Mouse (Mus musculus): ENCODE results near the gene Gm3453.
"Not testable (repeated sequence)": the region's sequence is repeated elsewhere in the genome, so short reads cannot be mapped to it uniquely, and the experiment has no call there.

Gene Gm3453

GRCm38 (mm10) chr14:5979037-5979436 is at the start of gene Gm3453:
Gm3453 (minus strand) TSS chr14:5979137.
- not testable (repeated sequence) for DNase-seq (ENCODE audit: low spot score)

GRCm38 (mm10) chr14:5987136-5987535 is 8.2 kb upstream of the Gm3453 start:
- DNase-seq (ENCODE audit: low spot score) = peak; percentile 4

- not testable (repeated sequence) for DNase-seq (ENCODE audit: low spot score)
Observed at GRCm38 (mm10) chr14:5962441-5962840, 16.5 kb downstream of the Gm3453 start.

- peak; percentile 3 for DNase-seq (ENCODE audit: low spot score)
Observed at GRCm38 (mm10) chr14:5961635-5962034, 17.3 kb downstream of the Gm3453 start, which contains the start of gene Gm3248. Gm3248 (minus strand) TSS chr14:5961745.

GRCm38 (mm10) chr14:5961102-5961501 is 17.8 kb downstream of the Gm3453 start:
- DNase-seq (ENCODE audit: low spot score) = not testable (repeated sequence)

GRCm38 (mm10) chr14:5960479-5960878 is 18.5 kb downstream of the Gm3453 start:
- DNase-seq (ENCODE audit: low spot score) = not testable (repeated sequence)

- DNase-seq (ENCODE audit: low spot score) = not testable (repeated sequence)
Observed at GRCm38 (mm10) chr14:5923276-5923675, 55.7 kb downstream of the Gm3453 start.

All from ovary, postnatal 36 days (tissue).